Mouse (Mus musculus) liver, embryonic 14.5 days (tissue): ENCODE results near the gene Polr3b.

Experiments used
- CTCF ChIP-seq: IDR thresholded peaks from 2 replicates; pipeline ENCODE4 v1.5.1; 2016; ENCODE audit warnings: antibody characterized with exemption, low read depth, control low read depth
- EP300 ChIP-seq: IDR thresholded peaks from 2 replicates; pipeline ENCODE4 v1.6.1; 2016; ENCODE audit warnings: antibody characterized with exemption, low read depth

DNA sequence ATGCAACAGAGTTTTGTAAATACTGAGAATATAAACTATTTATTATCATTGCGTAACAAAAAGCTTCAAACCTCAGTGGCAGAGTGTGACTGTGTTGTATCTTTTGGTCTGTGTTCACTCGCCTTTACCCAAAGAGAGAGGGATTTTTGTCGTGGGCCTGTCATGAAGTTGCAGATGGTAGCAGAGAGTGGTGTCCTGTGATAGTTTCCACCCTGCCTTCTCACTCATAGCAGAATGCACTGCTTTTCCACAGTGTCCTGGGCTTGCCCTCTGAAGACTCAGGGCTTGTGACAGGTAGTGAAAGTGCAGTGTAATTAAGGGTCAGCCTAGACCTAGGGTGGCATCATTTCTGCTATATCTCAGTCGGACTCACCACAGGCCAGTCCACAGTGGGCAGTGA, 32.6 kb downstream of the Polr3b start:
- TF ChIP-seq CTCF (no peak), EP300 (no peak)
